Mouse (Mus musculus): ENCODE results near the gene Dpm2.

DNA sequence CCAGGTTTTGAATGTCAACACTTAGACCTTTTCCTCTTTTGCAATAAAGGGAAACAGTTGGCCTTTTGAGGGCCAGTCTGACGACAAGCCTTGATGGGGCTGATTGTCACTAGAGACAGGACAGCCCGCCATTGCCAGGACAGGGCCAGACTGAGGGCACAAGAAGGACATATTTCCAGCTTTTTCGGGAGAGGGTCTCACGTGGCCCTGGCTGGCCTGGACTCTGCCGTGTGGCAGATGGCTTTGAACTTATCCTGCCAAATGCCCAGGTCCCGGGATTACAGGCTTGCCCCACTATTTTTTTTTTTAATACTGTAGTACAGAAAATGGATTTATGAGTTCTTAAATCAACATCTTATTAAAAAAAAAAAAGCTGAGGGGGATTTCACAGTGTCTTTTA is 20.6 kb downstream of the Dpm2 start:
- TF ChIP-seq POLR2A (IDR thresholded peaks at IDR 0.05; ENCODE audit: borderline replicate concordance, control insufficient read depth, low read depth, low read length) (no peak), CTCF (IDR thresholded peaks at IDR 0.05; ENCODE audit: control insufficient read depth, insufficient read depth, low read length) (no peak)

All from bone marrow, adult 2 months (tissue).